7 mouse cellular contexts compared by ENCODE assay signal in the genomic region with DNA sequence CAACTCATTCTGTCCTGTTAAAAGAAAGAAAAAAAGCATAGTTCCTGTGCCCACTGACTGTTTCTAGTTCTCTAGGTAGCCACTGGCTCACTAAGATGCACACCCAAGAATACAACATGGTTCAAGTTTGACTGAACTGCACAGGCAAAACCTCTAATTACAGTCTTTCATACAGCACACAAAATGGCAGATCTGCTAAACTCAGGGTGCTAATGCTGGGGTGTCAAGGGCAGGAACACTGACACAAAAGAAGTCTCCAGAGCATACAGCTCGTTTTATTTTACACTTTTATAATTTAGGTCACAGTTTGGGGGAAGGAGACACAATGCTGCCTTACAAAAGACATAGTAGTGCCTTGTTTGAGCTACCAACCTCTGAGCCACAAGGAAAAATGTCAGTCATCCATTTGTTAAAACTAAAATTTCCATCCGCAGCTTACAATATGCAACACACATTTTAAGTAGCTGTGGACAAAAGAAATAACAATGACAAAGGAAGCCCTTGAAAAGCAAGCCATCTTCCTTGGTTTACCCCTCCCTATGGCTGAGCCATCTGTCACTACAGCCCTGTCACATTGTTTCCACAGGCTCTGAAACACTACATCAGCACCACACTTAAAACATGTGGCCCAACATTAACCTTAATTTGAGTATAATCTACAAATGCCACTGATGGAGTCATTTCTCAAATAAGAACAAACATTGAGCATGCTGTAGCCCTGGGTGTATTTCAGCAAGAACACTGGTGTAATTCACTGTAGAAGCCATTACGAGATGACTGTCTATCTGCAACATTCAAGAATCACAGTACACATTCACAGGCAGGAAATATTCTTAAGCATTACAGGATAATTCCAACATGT. TPM values are rescaled to one million over a fixed set of nuclear protein-coding genes. Genes with fewer than 3 reads are reported as not detected.
A peak's percentile ranks its signal among the peaks of the same experiment; 100 is the strongest.
DNase-seq lines count a peak whose midpoint lies in the region; ATAC-seq and TF ChIP-seq lines count a peak whose summit lies in the region.

No protein-coding gene starts in this region.

- no peaks in the 10 kb centered on the region for H3K36me3 ChIP-seq in forebrain, embryonic 10.5 days (replicated peaks)
- no peaks in the 10 kb centered on the region for H3K36me3 ChIP-seq in limb, embryonic 12.5 days
- H3K36me3 ChIP-seq in small intestine, adult 2 months (ENCODE audit: control insufficient read depth, insufficient read depth, low read length) = no peaks in the 10 kb centered on the region

- peak overlapping the region; percentile 51 for H3K4me2 ChIP-seq in limb, embryonic 12.5 days

- peak; percentile 19 for DNase-seq in right cerebral cortex, postnatal 25 days
- DNase-seq in right cerebral cortex, postnatal 36 days (ENCODE audit: low spot score in 2 of 2) = no peak
- peak; percentile 17 for DNase-seq in forebrain, embryonic 10.5 days (ENCODE audit: extremely low spot score, low spot score)
- no peak for DNase-seq in lung, adult 2 months
- no peak for DNase-seq in frontal cortex, postnatal 14 days (ENCODE audit: low spot score in 2 of 2)

- H3K27me3 ChIP-seq in forebrain, embryonic 10.5 days (ENCODE audit: poor library complexity, severe bottlenecking) = no peaks in the 10 kb centered on the region
- no peaks in the 10 kb centered on the region for H3K27me3 ChIP-seq in limb, embryonic 12.5 days
- no peaks in the 10 kb centered on the region for H3K27me3 ChIP-seq in small intestine, adult 2 months (ENCODE audit: control insufficient read depth, insufficient read depth, low read length)

- no peaks in the 10 kb centered on the region for H3K9me3 ChIP-seq in forebrain, embryonic 10.5 days
- no peaks in the 10 kb centered on the region for H3K9me3 ChIP-seq in limb, embryonic 12.5 days

- no peak overlapping the region for H3K9ac ChIP-seq in limb, embryonic 12.5 days (replicated peaks)

- TF ChIP-seq POLR2A in small intestine, adult 2 months (IDR thresholded peaks at IDR 0.05; ENCODE audit: low read depth, low read length) = no peak
- no peak for TF ChIP-seq POLR2A in lung, adult 2 months (IDR thresholded peaks at IDR 0.05; ENCODE audit: borderline replicate concordance, extremely low read depth, low read depth, low read length)

- ATAC-seq in limb, embryonic 12.5 days (ENCODE audit: insufficient number of reproducible peaks, insufficient read depth, low FRiP score, low TSS enrichment, low read depth) = no peak

- H3K4me1 ChIP-seq in forebrain, embryonic 10.5 days = peaks cover 43% of the 10 kb centered on the region
- peaks cover 9% of the 10 kb centered on the region for H3K4me1 ChIP-seq in limb, embryonic 12.5 days (replicated peaks)
- H3K4me1 ChIP-seq in small intestine, adult 2 months (ENCODE audit: control insufficient read depth, insufficient read depth, insufficient read length, low read length) = peaks cover 13% of the 10 kb centered on the region; the same call in 1 of the 2 replicates
- H3K4me1 ChIP-seq in lung, adult 2 months (ENCODE audit: control insufficient read depth, insufficient read depth, low read length) = no peaks in the 10 kb centered on the region

- 15% methylated on average over 3 of the region's 3 CpGs for WGBS in forebrain, embryonic 10.5 days
- WGBS in limb, embryonic 12.5 days = 50% methylated on average over 3 of the region's 3 CpGs
- 75% methylated on average over 3 of the region's 3 CpGs for WGBS in small intestine, adult 2 months
- 64% methylated on average over 3 of the region's 3 CpGs for WGBS in lung, adult 2 months

- no peak for TF ChIP-seq CTCF in small intestine, adult 2 months (IDR thresholded peaks at IDR 0.05; ENCODE audit: extremely low read depth, insufficient read length, insufficient replicate concordance, low read depth, low read length)
- TF ChIP-seq CTCF in lung, adult 2 months (IDR thresholded peaks at IDR 0.05; ENCODE audit: insufficient read depth, low read length) = no peak

- peak overlapping the region; percentile 89 for H3K27ac ChIP-seq in forebrain, embryonic 10.5 days
- H3K27ac ChIP-seq in limb, embryonic 12.5 days = peak overlapping the region; percentile 84
- H3K27ac ChIP-seq in small intestine, adult 2 months (ENCODE audit: insufficient read depth, low read depth, low read length) = peak overlapping the region; percentile 39; the same call in 1 of the 2 replicates

- peak overlapping the region; percentile 54 for H3K4me3 ChIP-seq in forebrain, embryonic 10.5 days
- peak overlapping the region; percentile 39 for H3K4me3 ChIP-seq in limb, embryonic 12.5 days (replicated peaks)
- H3K4me3 ChIP-seq in small intestine, adult 2 months (ENCODE audit: low read depth, low read length) = no peak overlapping the region
- no peak overlapping the region for H3K4me3 ChIP-seq in lung, adult 2 months (replicated peaks; ENCODE audit: extremely low read depth, low read depth, low read length)

RNA-seq across cellular contexts. Expression of gene Fgd4, which starts 41.1 kb away (rescaled TPM):
- 13.5 and 14.5 TPM in 2 replicates for polyA plus RNA-seq in forebrain, embryonic 10.5 days (2016; fragmentation: Nextera tagmentation; extraction: Ambion mirVana)
- polyA plus RNA-seq in limb, embryonic 12.5 days (2016; fragmentation: Nextera tagmentation; extraction: Ambion mirVana) = 11.6 and 12.4 TPM in 2 replicates
- 6.0 and 10.3 TPM in 2 replicates for polyA plus RNA-seq in small intestine, adult 2 months (2012; rRNA removed)
- polyA plus RNA-seq in lung, adult 2 months (2012; rRNA removed) = 1.8 and 2.2 TPM in 2 replicates

Comparison
In these comparisons a context has a peak if more than half of its experiments do, and no peak if none do; other contexts are left out.
1. DNase-seq: peak in right cerebral cortex, postnatal 25 days (single experiment) and forebrain, embryonic 10.5 days (single experiment); none in right cerebral cortex, postnatal 36 days (0 of 2), lung, adult 2 months (single experiment) and frontal cortex, postnatal 14 days (0 of 2).
2. H3K27ac ChIP-seq: peak in every context shown above with its lines; median percentile 89 in forebrain, embryonic 10.5 days; 84 in limb, embryonic 12.5 days; 39 in small intestine, adult 2 months.
3. H3K4me3 ChIP-seq: peak in forebrain, embryonic 10.5 days (single experiment) and limb, embryonic 12.5 days (single experiment); none in small intestine, adult 2 months (single experiment) and lung, adult 2 months (single experiment).